Mouse (Mus musculus) MEL (cell line): ENCODE data around the gene Hrasls5. TPM values are rescaled to one million over a fixed set of nuclear protein-coding genes. Genes with fewer than 3 reads are reported as not detected.

ENCODE experiments used
- DNase-seq: peaks from one replicate; pipeline ENCODE4 v3.0.0; 2011; ENCODE audit warnings: low read depth, low spot score
- H3K27ac ChIP-seq: 2 replicates; pipeline ENCODE4 v1.5.1; 2012; ENCODE audit warnings: low read depth, mild to moderate bottlenecking, control low read depth, low read length, moderate library complexity; ENCODE audit not compliant: control insufficient read depth
- H3K27me3 ChIP-seq, 2 experiments: fragments of 150-350 bp in 1 of 2; sonication (generic) in 1 of 2; 2 replicates each; pipeline ENCODE4 v1.6.1; 2012; ENCODE audit warnings: low read length in 2 of 2, mild to moderate bottlenecking in 2 of 2, improper control_type of control experiment in 1 of 2, moderate library complexity in 1 of 2; ENCODE audit not compliant: insufficient read depth in 2 of 2, control insufficient read depth in 1 of 2
- H3K36me3 ChIP-seq, 2 experiments: 2 replicates each; pipeline ENCODE4 v1.6.1; 2012 to 2014; ENCODE audit warnings: low read length in 2 of 2, improper control_type of control experiment in 1 of 2, inconsistent platforms in 1 of 2, mild to moderate bottlenecking in 1 of 2; ENCODE audit not compliant: insufficient read depth in 2 of 2, control insufficient read depth in 1 of 2
- H3K4me1 ChIP-seq, 2 experiments: fragments of 150-350 bp in 1 of 2; sonication (generic) in 1 of 2; 2 replicates each; pipeline ENCODE4 v1.6.1; 2012; ENCODE audit warnings: low read length in 2 of 2, improper control_type of control experiment in 1 of 2, mild to moderate bottlenecking in 1 of 2; ENCODE audit not compliant: insufficient read depth in 2 of 2, control insufficient read depth in 1 of 2
- H3K4me3 ChIP-seq, 2 experiments: fragments of 150-350 bp in 1 of 2; sonication (generic) in 1 of 2; 2 replicates each; pipeline ENCODE4 v1.5.1; 2012; ENCODE audit warnings: low read depth in 2 of 2, low read length in 2 of 2, mild to moderate bottlenecking in 2 of 2, moderate library complexity in 2 of 2, control low read depth in 1 of 2, improper control_type of control experiment in 1 of 2; ENCODE audit not compliant: control insufficient read depth in 1 of 2, insufficient read depth in 1 of 2
- H3K79me2 ChIP-seq: 2 replicates; pipeline ENCODE4 v1.6.1; 2012; ENCODE audit warnings: mild to moderate bottlenecking, low read length, moderate library complexity; ENCODE audit not compliant: control insufficient read depth, poor library complexity, insufficient read depth
- H3K9ac ChIP-seq: 2 replicates; pipeline ENCODE4 v1.6.1; 2012; ENCODE audit warnings: low read depth, mild to moderate bottlenecking, control low read depth, low read length, moderate library complexity; ENCODE audit not compliant: control insufficient read depth, poor library complexity, severe bottlenecking
- H3K9me3 ChIP-seq: fragments of 150-350 bp; sonication (generic); replicated peaks from 2 replicates; pipeline ENCODE4 v1.6.1; 2012; ENCODE audit warnings: mild to moderate bottlenecking, low read length, improper control_type of control experiment, moderate library complexity; ENCODE audit not compliant: insufficient read depth
- BHLHE40 ChIP-seq: IDR thresholded peaks from 2 replicates; pipeline ENCODE4 v1.6.1; 2012; ENCODE audit warnings: low read depth, mild to moderate bottlenecking, inconsistent platforms, low read length, improper control_type of control experiment, borderline replicate concordance
- CHD1 ChIP-seq: IDR thresholded peaks from 2 replicates; pipeline ENCODE4 v1.6.1; 2012; ENCODE audit warnings: low read depth, mild to moderate bottlenecking, inconsistent platforms, low read length, improper control_type of control experiment
- CHD2 ChIP-seq: IDR thresholded peaks from 2 replicates; pipeline ENCODE4 v1.6.1; 2011; ENCODE audit warnings: low read length, improper control_type of control experiment
- CTCF ChIP-seq, 3 experiments: IDR thresholded peaks in 2 of 3; conservative IDR thresholded peaks in 1 of 3; 2 replicates each; pipeline ENCODE4 v1.5.1; 2011 to 2012; ENCODE audit warnings: low read length in 3 of 3, low read depth in 2 of 3, mild to moderate bottlenecking in 2 of 3, improper control_type of control experiment in 1 of 3, inconsistent platforms in 1 of 3, mixed read lengths in 1 of 3, moderate library complexity in 1 of 3; ENCODE audit not compliant: control insufficient read depth in 1 of 3, insufficient read depth in 1 of 3, poor library complexity in 1 of 3, severe bottlenecking in 1 of 3
- E2F4 ChIP-seq: IDR thresholded peaks from 2 replicates; pipeline ENCODE4 v1.6.1; 2011; ENCODE audit warnings: low read depth, low read length, improper control_type of control experiment, borderline replicate concordance
- GABPA ChIP-seq: IDR thresholded peaks from 2 replicates; pipeline ENCODE4 v1.6.1; 2012; ENCODE audit warnings: low read depth, mild to moderate bottlenecking, inconsistent platforms, low read length, improper control_type of control experiment, moderate library complexity
- JUND ChIP-seq: IDR thresholded peaks from 2 replicates; pipeline ENCODE4 v1.6.1; 2011; ENCODE audit warnings: low read depth, mild to moderate bottlenecking, improper control_type of control experiment, low read length
- KAT2A ChIP-seq: conservative IDR thresholded peaks from 2 replicates; pipeline ENCODE4 v1.6.1; 2012; ENCODE audit warnings: low read depth, low read length, improper control_type of control experiment, inconsistent platforms
- MAX ChIP-seq: IDR thresholded peaks from 2 replicates; pipeline ENCODE4 v1.6.1; 2011; ENCODE audit warnings: low read length, improper control_type of control experiment
- MXI1 ChIP-seq: IDR thresholded peaks from 2 replicates; pipeline ENCODE4 v1.6.1; 2011; ENCODE audit warnings: mild to moderate bottlenecking, low read depth, low read length, improper control_type of control experiment
- POLR2A ChIP-seq, 2 experiments: IDR thresholded peaks; 2 replicates each; pipeline ENCODE4 v1.6.1; 2011 to 2012; ENCODE audit warnings: low read length in 2 of 2, mild to moderate bottlenecking in 2 of 2, control low read depth in 1 of 2, improper control_type of control experiment in 1 of 2, low read depth in 1 of 2, moderate library complexity in 1 of 2; ENCODE audit not compliant: control insufficient read depth in 1 of 2, insufficient read depth in 1 of 2, poor library complexity in 1 of 2
- POLR2AphosphoS5 ChIP-seq: IDR thresholded peaks from 2 replicates; pipeline ENCODE4 v1.6.1; 2012; ENCODE audit warnings: low read depth, borderline replicate concordance, mild to moderate bottlenecking, inconsistent platforms, low read length, moderate library complexity, mixed read lengths
- RAD21 ChIP-seq: IDR thresholded peaks from 2 replicates; pipeline ENCODE4 v1.6.1; 2011; ENCODE audit warnings: mild to moderate bottlenecking, low read depth, low read length, improper control_type of control experiment
- SIN3A ChIP-seq: IDR thresholded peaks from 2 replicates; pipeline ENCODE4 v1.6.1; 2012; ENCODE audit warnings: low read length, improper control_type of control experiment, inconsistent platforms
- SMC3 ChIP-seq: IDR thresholded peaks from 2 replicates; pipeline ENCODE4 v1.6.1; 2011; ENCODE audit warnings: low read depth, low read length, improper control_type of control experiment
- TBP ChIP-seq: IDR thresholded peaks from 2 replicates; pipeline ENCODE4 v1.8.0; 2011; ENCODE audit warnings: low read depth, low read length, improper control_type of control experiment
- UBTF ChIP-seq: IDR thresholded peaks from 2 replicates; pipeline ENCODE4 v1.6.1; 2012; ENCODE audit warnings: low read depth, mild to moderate bottlenecking, inconsistent platforms, low read length, improper control_type of control experiment, moderate library complexity, borderline replicate concordance; ENCODE audit not compliant: insufficient read depth
- ZC3H11A ChIP-seq: IDR thresholded peaks from 2 replicates; pipeline ENCODE4 v1.6.1; 2012; ENCODE audit warnings: low read depth, mild to moderate bottlenecking, inconsistent platforms, low read length, improper control_type of control experiment
- ZKSCAN1 ChIP-seq: IDR thresholded peaks from 2 replicates; pipeline ENCODE4 v1.6.1; 2012; ENCODE audit warnings: low read depth, mild to moderate bottlenecking, inconsistent platforms, low read length, improper control_type of control experiment, moderate library complexity
- polyA plus RNA-seq, 2 experiments: library from polyadenylated mRNA; stranded (reverse) in 1 of 2; unstranded in 1 of 2; fragments of >175 nt in 1 of 2; fragments of >200 nt in 1 of 2; gene quantifications; 2 replicates each; pipeline versions ENCODE4 v1.2.1 to v1.2.4; 2012; ENCODE audit warnings: low replicate concordance in 2 of 2, low read depth in 1 of 2; ENCODE audit not compliant: insufficient read length in 2 of 2, insufficient read depth in 1 of 2, missing spikeins in 1 of 2
- total RNA-seq: library from RNA; depleted of rRNA; stranded (reverse); fragments of 300-350 nt; gene quantifications from 2 replicates; pipeline ENCODE4 v1.2.3, GENCODE M21; 2012

The Hrasls5 gene
- total and polyA plus RNA-seq, 3 experiments, result not detected

GRCm38 (mm10) chr19:7564457-7564856, 47.9 kb upstream of the Hrasls5 start:
- Histone ChIP-seq H3K4me1 (peaks cover 2 to 14% of the 10 kb centered on the region in 2 experiments), H3K36me3 (peaks cover 0 to 11% of the 10 kb centered on the region in 2 experiments; a peak in 2 of 4 replicates), H3K27ac (no peak overlapping the region), H3K9ac (no peak overlapping the region), H3K9me3 (no peaks in the 10 kb centered on the region), H3K79me2 (no peaks in the 10 kb centered on the region), H3K4me3 (no peak overlapping the region), H3K27me3 (no peaks in the 10 kb centered on the region)
- TF ChIP-seq TBP, result no peak
- no peak for TF ChIP-seq RAD21
- TF ChIP-seq SIN3A, result no peak
- no peak for TF ChIP-seq POLR2A (IDR thresholded peaks at IDR 0.05; ENCODE audit: control insufficient read depth in 1 of 2, insufficient read depth in 1 of 2, low read depth in 1 of 2, low read length in 2 of 2, poor library complexity in 1 of 2)
- TF ChIP-seq BHLHE40, result no peak
- no peak for TF ChIP-seq MXI1
- no peak for TF ChIP-seq POLR2AphosphoS5
- no peak for TF ChIP-seq CTCF (IDR thresholded peaks at IDR 0.05 in 2 of 3, conservative IDR thresholded peaks at IDR 0.05 in 1 of 3; ENCODE audit: control insufficient read depth in 1 of 3, insufficient read depth in 1 of 3, low read depth in 2 of 3, low read length in 3 of 3, poor library complexity in 1 of 3, severe bottlenecking in 1 of 3)
- TF ChIP-seq ZC3H11A, result no peak
- no peak for DNase-seq

- Histone ChIP-seq H3K4me1 (peaks cover 2 to 14% of the 10 kb centered on the region in 2 experiments), H3K9me3 (no peaks in the 10 kb centered on the region), H3K27me3 (no peaks in the 10 kb centered on the region), H3K27ac (no peak overlapping the region), H3K36me3 (peaks cover 0 to 11% of the 10 kb centered on the region in 2 experiments; a peak in 2 of 4 replicates), H3K79me2 (no peaks in the 10 kb centered on the region), H3K4me3 (no peak overlapping the region), H3K9ac (no peak overlapping the region)
- TF ChIP-seq JUND (no peak), CHD2 (no peak), MXI1 (no peak), KAT2A (no peak), GABPA (no peak), RAD21 (no peak), ZKSCAN1 (no peak), UBTF (no peak), MAX (no peak), E2F4 (no peak), BHLHE40 (no peak), CHD1 (no peak), POLR2A (IDR thresholded peaks at IDR 0.05; ENCODE audit: control insufficient read depth in 1 of 2, insufficient read depth in 1 of 2, low read depth in 1 of 2, low read length in 2 of 2, poor library complexity in 1 of 2) (no peak), SMC3 (no peak)
- DNase-seq, result no peak
These were observed 45.5 kb upstream of the Hrasls5 start for GRCm38 (mm10) chr19:7566826-7567225.
